Mouse (Mus musculus): ENCODE measurements at regions not wholly inside any gene's neighbourhood (a gene's known extent, or its start where the extent isn't known, plus 50 kb on each side); places are given as distances from the start of the nearest gene placed in this dataset.
A peak's percentile ranks its signal among the peaks of the same experiment; 100 is the strongest.

DNA sequence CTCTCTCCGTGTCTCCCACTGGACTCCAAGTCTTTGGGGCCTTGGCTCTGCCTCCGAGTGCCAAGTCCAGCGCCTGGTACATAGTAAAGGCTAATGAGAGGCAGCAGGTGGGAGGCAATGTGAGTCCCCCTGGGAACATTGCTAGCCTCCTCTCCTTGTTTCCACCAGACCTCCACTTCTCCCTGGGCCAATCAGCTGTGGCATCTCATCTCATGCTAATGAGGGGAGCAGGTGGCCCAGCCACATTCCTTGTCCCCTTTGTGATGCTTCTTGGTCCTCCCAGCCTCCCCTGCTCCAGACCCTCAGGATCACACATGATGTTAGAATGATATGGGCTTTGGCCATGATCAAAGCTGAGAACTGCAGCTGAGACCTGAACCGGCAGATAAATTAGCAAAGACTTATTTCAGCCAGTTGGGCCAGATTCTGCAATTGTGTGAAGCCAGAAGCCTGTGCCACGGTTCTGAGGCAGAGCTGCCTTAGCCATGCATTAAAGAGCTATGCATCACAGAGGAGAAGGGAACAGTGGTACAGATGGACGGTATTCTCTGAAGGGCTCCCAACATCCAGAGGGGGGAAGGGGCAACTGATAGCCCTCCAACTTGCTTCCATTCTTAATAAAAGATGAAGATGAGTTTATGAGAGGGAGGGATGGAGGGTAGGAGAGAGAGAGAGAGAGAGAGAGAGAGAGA is 208.0 kb upstream of the Id2 start:
- intact Hi-C loops (cut with DNase I) = no loop called here
- H3K4me1 ChIP-seq (ENCODE audit: control insufficient read depth, insufficient read depth, low read length) = no peaks in the 10 kb centered on the region; the same call in 1 of the 2 replicates
- no peaks in the 10 kb centered on the region for H3K79me2 ChIP-seq (replicated peaks; ENCODE audit: control insufficient read depth, insufficient read depth, low read length)
- no peak for TF ChIP-seq EP300 (IDR thresholded peaks at IDR 0.05; ENCODE audit: insufficient read depth, low read depth, low read length)
- TF ChIP-seq POLR2A (IDR thresholded peaks at IDR 0.05; ENCODE audit: insufficient read depth, low read depth, low read length) = no peak
- no peak for TF ChIP-seq CTCF (IDR thresholded peaks at IDR 0.05)
- WGBS = 93% methylated on average over 6 of the region's 6 CpGs
- no peak overlapping the region for H3K9ac ChIP-seq (ENCODE audit: low read depth, low read length)
- no peak overlapping the region for H3K27ac ChIP-seq
- DNase-seq = no peak
- H3K27me3 ChIP-seq (ENCODE audit: control insufficient read depth, insufficient read depth, low read length) = no peaks in the 10 kb centered on the region
- no peak overlapping the region for H3K4me3 ChIP-seq
- no peaks in the 10 kb centered on the region for H3K36me3 ChIP-seq (ENCODE audit: control insufficient read depth, insufficient read depth, low read length)

DNA sequence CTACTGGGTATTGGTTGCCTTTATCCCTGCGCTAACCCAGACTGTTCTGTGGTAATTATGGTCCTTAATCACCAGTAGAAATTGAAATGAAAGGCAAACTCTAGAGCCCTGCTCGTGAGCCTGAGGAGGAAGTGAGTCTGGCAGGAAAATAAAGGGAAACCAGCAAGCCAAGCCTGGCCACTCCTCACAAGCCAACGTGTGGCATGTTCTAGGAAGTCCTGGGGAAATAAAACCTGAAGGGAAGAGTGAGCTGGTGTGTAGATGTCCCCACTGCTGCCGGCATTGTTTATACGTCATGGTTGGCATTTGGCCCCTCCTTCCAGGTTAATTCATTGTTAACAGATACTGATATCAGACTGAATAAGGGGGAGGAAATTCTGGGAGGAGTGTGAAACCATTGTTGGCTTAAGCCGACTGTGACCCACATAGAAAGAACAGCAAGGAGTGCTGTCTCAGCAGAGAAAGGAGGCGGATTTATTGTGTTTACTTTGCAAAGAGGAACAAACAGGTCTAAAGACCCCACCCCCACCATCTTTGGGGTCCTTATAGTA is 206.6 kb upstream of the Id2 start:
- Histone ChIP-seq H3K79me2 (replicated peaks; ENCODE audit: control insufficient read depth, insufficient read depth, low read length) (no peaks in the 10 kb centered on the region), H3K4me1 (ENCODE audit: control insufficient read depth, insufficient read depth, low read length) (no peaks in the 10 kb centered on the region; the same call in 1 of the 2 replicates), H3K9ac (ENCODE audit: low read depth, low read length) (no peak overlapping the region), H3K27ac (no peak overlapping the region), H3K4me3 (no peak overlapping the region), H3K36me3 (ENCODE audit: control insufficient read depth, insufficient read depth, low read length) (no peaks in the 10 kb centered on the region), H3K27me3 (ENCODE audit: control insufficient read depth, insufficient read depth, low read length) (no peaks in the 10 kb centered on the region)
- no peak for DNase-seq
- WGBS = 38% methylated on average over 7 of the region's 7 CpGs
- intact Hi-C loops (cut with DNase I) = no loop called here
- no peak for TF ChIP-seq EP300 (IDR thresholded peaks at IDR 0.05; ENCODE audit: insufficient read depth, low read depth, low read length)
- TF ChIP-seq CTCF (IDR thresholded peaks at IDR 0.05) = no peak
- TF ChIP-seq POLR2A (IDR thresholded peaks at IDR 0.05; ENCODE audit: insufficient read depth, low read depth, low read length) = no peak

DNA sequence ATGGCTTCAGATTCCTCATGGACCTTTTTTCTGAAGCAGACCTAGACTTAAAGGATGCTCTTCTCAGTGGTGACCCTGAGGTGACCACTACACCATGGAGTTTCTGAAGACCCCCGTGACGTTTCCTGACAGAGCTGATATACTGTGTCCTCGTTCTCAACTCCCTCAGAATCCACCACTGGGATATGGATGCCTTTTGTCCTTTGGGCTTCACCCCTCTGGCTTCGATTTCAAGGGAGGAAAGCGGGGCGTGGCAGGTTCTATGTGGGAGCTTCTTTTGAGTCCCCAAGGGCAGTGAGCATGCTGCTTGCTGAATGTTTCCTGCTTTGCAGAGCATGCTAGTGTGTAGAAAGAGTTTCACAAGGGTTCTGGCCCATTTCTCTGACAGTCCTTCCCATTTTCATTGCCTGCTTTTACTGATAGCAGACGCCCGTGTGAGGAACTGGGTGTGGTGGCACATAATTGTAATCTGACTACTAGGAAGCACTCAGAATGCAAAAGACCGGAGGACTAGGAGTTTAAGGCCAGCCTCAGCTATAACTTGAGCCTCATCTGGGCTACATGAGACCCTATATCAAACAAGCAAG is 204.0 kb upstream of the Id2 start:
- intact Hi-C loops (cut with DNase I) = no loop called here
- WGBS = 47% methylated on average over 9 of the region's 9 CpGs
- peak in 1 of 2 experiments; percentile 30 for DNase-seq

DNA sequence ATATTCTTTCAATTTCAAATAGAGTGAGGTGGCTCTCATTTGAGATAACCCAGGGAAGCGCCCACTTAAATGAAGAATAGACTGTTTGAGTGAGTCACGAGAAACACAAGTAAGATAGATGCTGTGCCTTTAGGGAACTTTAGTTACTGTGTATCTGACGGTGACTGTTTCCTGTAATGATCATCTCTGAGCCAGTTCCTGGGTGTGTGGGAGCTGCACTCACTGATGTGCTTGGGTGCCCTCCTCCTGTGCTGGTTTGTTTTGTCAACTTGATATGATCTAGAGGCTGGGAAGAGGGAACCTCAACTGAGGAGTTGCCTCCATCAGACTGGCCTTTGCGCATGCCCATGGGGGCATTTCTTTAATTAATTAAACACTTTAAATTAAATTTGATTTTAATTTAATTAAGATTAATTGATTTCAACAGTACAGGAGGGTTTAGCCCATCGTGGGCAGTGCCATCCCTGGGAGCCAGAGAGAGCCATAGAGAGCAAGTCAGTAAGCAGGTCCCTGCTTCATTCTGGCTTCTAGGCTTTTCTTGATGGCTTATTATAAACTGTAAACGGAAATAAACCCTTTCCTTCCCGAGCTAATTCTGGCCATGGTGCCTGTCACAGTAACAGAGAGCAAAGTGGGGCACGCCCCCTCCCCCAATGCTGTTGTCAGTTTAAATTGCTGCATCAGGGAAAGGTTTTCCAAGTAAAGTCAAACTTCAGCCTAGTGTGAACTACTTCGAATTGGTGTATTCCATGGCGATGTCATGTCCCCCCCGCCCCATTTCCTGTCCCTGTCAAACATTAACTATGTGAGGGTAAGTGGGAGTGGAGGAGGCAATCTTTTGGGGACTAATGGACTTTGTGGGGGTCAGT is 202.9 kb upstream of the Id2 start:
- WGBS = 63% methylated on average over 11 of the region's 11 CpGs
- no peak for TF ChIP-seq CTCF (IDR thresholded peaks at IDR 0.05)
- no peak for TF ChIP-seq EP300 (IDR thresholded peaks at IDR 0.05; ENCODE audit: insufficient read depth, low read depth, low read length)
- TF ChIP-seq POLR2A (IDR thresholded peaks at IDR 0.05; ENCODE audit: insufficient read depth, low read depth, low read length) = no peak
- Histone ChIP-seq H3K4me3 (no peak overlapping the region), H3K27ac (no peak overlapping the region), H3K9ac (ENCODE audit: low read depth, low read length) (no peak overlapping the region), H3K27me3 (ENCODE audit: control insufficient read depth, insufficient read depth, low read length) (no peaks in the 10 kb centered on the region), H3K4me1 (ENCODE audit: control insufficient read depth, insufficient read depth, low read length) (no peaks in the 10 kb centered on the region; the same call in 1 of the 2 replicates), H3K36me3 (ENCODE audit: control insufficient read depth, insufficient read depth, low read length) (no peaks in the 10 kb centered on the region), H3K79me2 (replicated peaks; ENCODE audit: control insufficient read depth, insufficient read depth, low read length) (no peaks in the 10 kb centered on the region)
- DNase-seq = no peak
- intact Hi-C loops (cut with DNase I) = no loop called here

More for the DNA sequence above, 204.0 kb upstream of the Id2 start:
- TF ChIP-seq POLR2A (IDR thresholded peaks at IDR 0.05; ENCODE audit: insufficient read depth, low read depth, low read length) = no peak
- TF ChIP-seq EP300 (IDR thresholded peaks at IDR 0.05; ENCODE audit: insufficient read depth, low read depth, low read length) = no peak
- no peak for TF ChIP-seq CTCF (IDR thresholded peaks at IDR 0.05)
- no peaks in the 10 kb centered on the region for H3K27me3 ChIP-seq (ENCODE audit: control insufficient read depth, insufficient read depth, low read length)
- no peak overlapping the region for H3K27ac ChIP-seq
- no peaks in the 10 kb centered on the region; the same call in 1 of the 2 replicates for H3K4me1 ChIP-seq (ENCODE audit: control insufficient read depth, insufficient read depth, low read length)
- H3K4me3 ChIP-seq = no peak overlapping the region
- H3K9ac ChIP-seq (ENCODE audit: low read depth, low read length) = no peak overlapping the region
- H3K36me3 ChIP-seq (ENCODE audit: control insufficient read depth, insufficient read depth, low read length) = no peaks in the 10 kb centered on the region
- no peaks in the 10 kb centered on the region for H3K79me2 ChIP-seq (replicated peaks; ENCODE audit: control insufficient read depth, insufficient read depth, low read length)

DNA sequence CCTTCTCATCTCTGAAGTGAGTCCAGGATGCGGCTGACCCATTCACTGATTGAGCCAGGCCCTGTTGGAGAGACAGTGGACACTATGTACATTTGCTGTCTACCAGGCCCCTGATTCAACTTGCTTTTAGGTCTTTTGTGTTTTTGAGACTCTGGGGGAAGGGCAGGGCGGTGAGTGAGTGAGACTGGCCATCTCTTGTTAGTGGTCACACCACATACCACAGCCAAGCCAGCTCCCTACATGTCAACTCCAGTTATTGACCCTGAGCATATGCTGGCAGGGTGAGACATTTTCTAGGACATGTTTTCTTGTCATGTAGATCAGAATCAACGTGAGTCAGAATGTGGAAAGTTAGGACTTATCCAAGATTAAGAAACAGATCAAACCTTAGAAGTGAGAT is 201.8 kb upstream of the Id2 start:
- H3K27ac ChIP-seq = no peak overlapping the region
- H3K27me3 ChIP-seq (ENCODE audit: control insufficient read depth, insufficient read depth, low read length) = no peaks in the 10 kb centered on the region
- no peak overlapping the region for H3K9ac ChIP-seq (ENCODE audit: low read depth, low read length)
- H3K4me3 ChIP-seq = no peak overlapping the region
- DNase-seq = no peak
- no peaks in the 10 kb centered on the region; the same call in none of the 2 replicates for H3K4me1 ChIP-seq (ENCODE audit: control insufficient read depth, insufficient read depth, low read length)
- intact Hi-C loops (cut with DNase I) = no loop called here
- H3K79me2 ChIP-seq (replicated peaks; ENCODE audit: control insufficient read depth, insufficient read depth, low read length) = no peaks in the 10 kb centered on the region
- H3K36me3 ChIP-seq (ENCODE audit: control insufficient read depth, insufficient read depth, low read length) = no peaks in the 10 kb centered on the region
- 93% methylated on average over 3 of the region's 3 CpGs for WGBS
- no peak for TF ChIP-seq CTCF (IDR thresholded peaks at IDR 0.05)
